Mouse (Mus musculus) G1E (cell line): ENCODE measurements around the gene Usp34.
"Not testable (repeated sequence)": the region's sequence is repeated elsewhere in the genome, so short reads cannot be mapped to it uniquely, and the experiment has no call there.

ENCODE experiments used
- CTCF ChIP-seq: IDR thresholded peaks from 2 replicates; pipeline ENCODE4 v1.5.1; 2012; ENCODE audit warnings: low read depth, low read length, inconsistent platforms, mixed read lengths
- GATA1 ChIP-seq: IDR thresholded peaks from 2 replicates; pipeline ENCODE4 v1.6.1; 2012; ENCODE audit warnings: borderline replicate concordance, low read length, inconsistent platforms, mixed read lengths
- GATA2 ChIP-seq: IDR thresholded peaks from 2 replicates; pipeline ENCODE4 v1.6.1; 2012; ENCODE audit warnings: low read depth, low read length, inconsistent platforms, borderline replicate concordance
- POLR2AphosphoS5 ChIP-seq: IDR thresholded peaks from 2 replicates; pipeline ENCODE4 v1.6.1; 2012; ENCODE audit warnings: low read depth, low read length, inconsistent platforms; ENCODE audit not compliant: insufficient replicate concordance
- TAL1 ChIP-seq: conservative IDR thresholded peaks from 2 replicates; pipeline ENCODE4 v1.6.1; 2012; ENCODE audit warnings: low read depth, low read length, inconsistent platforms, mixed read lengths

DNA sequence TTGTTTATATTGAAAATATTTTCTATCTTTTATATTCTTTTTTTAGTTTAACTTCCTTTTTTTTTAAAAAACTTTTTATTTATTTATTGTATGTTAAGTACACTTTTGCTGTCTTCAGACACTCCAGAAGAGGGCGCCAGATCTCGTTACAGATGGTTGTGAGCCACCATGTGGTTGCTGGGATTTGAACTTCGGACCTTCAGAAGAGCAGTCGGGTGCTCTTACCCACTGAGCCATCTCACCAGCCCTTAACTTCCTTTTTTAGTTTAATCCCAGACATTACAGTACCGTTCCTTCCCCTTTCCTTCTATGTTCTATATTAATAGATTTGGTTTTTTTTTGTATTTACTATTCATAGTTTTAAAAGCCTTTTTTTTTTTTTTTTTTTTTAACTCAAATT, 50.5 kb downstream of the Usp34 start:
- not testable (repeated sequence) for TF ChIP-seq CTCF, GATA1, GATA2, TAL1, POLR2AphosphoS5
